Mouse (Mus musculus) myocyte (in vitro differentiated cells): ENCODE measurements around the gene Nhsl2. TPM values are rescaled to one million over a fixed set of nuclear protein-coding genes. Genes with fewer than 3 reads are reported as not detected.

Experiments used
- H3K27me3 ChIP-seq: one replicate; pipeline ENCODE4 v1.6.1; 2011; ENCODE audit not compliant: control insufficient read depth, insufficient read depth, insufficient read length
- H3K36me3 ChIP-seq: one replicate; pipeline ENCODE4 v1.6.1; 2011; ENCODE audit not compliant: control insufficient read depth, insufficient read depth
- H3K4me2 ChIP-seq: one replicate; pipeline ENCODE4 v1.6.1; 2011; ENCODE audit warnings: low read depth, control low read depth
- H3K4me3 ChIP-seq: one replicate; pipeline ENCODE4 v1.5.1; 2011; ENCODE audit warnings: mild to moderate bottlenecking, control low read depth, moderate library complexity
- H3K79me2 ChIP-seq: one replicate; pipeline ENCODE4 v1.6.1; 2011; ENCODE audit not compliant: control insufficient read depth, insufficient read depth
- H3ac ChIP-seq: one replicate; pipeline ENCODE4 v1.6.1; 2011; ENCODE audit not compliant: control insufficient read depth, insufficient read length
- CEBPB ChIP-seq: IDR thresholded peaks from 2 replicates; pipeline ENCODE4 v1.6.1; 2011; ENCODE audit warnings: mild to moderate bottlenecking, moderate library complexity; ENCODE audit not compliant: poor library complexity, insufficient read depth, severe bottlenecking
- E2F4 ChIP-seq: IDR thresholded peaks from one replicate; pipeline ENCODE4 v1.6.1; 2011; ENCODE audit warnings: mild to moderate bottlenecking, control low read depth, moderate library complexity; ENCODE audit not compliant: insufficient read depth
- MAX ChIP-seq: IDR thresholded peaks from one replicate; pipeline ENCODE4 v1.6.1; 2011; ENCODE audit warnings: low read depth, mild to moderate bottlenecking, control low read depth
- MYOD1 ChIP-seq, 3 experiments: IDR thresholded peaks; one replicate each; pipeline ENCODE4 v1.6.1; 2011; ENCODE audit warnings: control low read depth in 2 of 3, low read depth in 2 of 3, mild to moderate bottlenecking in 2 of 3, moderate library complexity in 1 of 3; ENCODE audit not compliant: insufficient read length in 2 of 3, control insufficient read depth in 1 of 3
- MYOG ChIP-seq, 3 experiments: IDR thresholded peaks; one replicate each; pipeline ENCODE4 v1.6.1; 2011; ENCODE audit warnings: control low read depth in 2 of 3, low read depth in 2 of 3, mild to moderate bottlenecking in 2 of 3; ENCODE audit not compliant: insufficient read length in 2 of 3, control insufficient read depth in 1 of 3, insufficient read depth in 1 of 3
- POLR2A ChIP-seq: IDR thresholded peaks from one replicate; pipeline ENCODE4 v1.6.1; 2011; ENCODE audit warnings: low read depth, mild to moderate bottlenecking, control low read depth, moderate library complexity; ENCODE audit not compliant: insufficient read length
- POLR2AphosphoS2 ChIP-seq: IDR thresholded peaks from one replicate; pipeline ENCODE4 v1.6.1; 2011; ENCODE audit warnings: low read depth, control low read depth; ENCODE audit not compliant: insufficient read length
- REST ChIP-seq: IDR thresholded peaks from one replicate; pipeline ENCODE4 v1.6.1; 2011; ENCODE audit warnings: mild to moderate bottlenecking, control low read depth, moderate library complexity; ENCODE audit not compliant: insufficient read depth, insufficient read length
- SRF ChIP-seq: IDR thresholded peaks from one replicate; pipeline ENCODE4 v1.6.1; 2011; ENCODE audit warnings: low read depth; ENCODE audit not compliant: control insufficient read depth, insufficient read length
- TCF12 ChIP-seq: IDR thresholded peaks from one replicate; pipeline ENCODE4 v1.6.1; 2011; ENCODE audit warnings: mild to moderate bottlenecking, control low read depth; ENCODE audit not compliant: poor library complexity, insufficient read depth, severe bottlenecking
- TCF3 ChIP-seq: IDR thresholded peaks from one replicate; pipeline ENCODE4 v1.6.1; 2011; ENCODE audit warnings: low read depth, control low read depth; ENCODE audit not compliant: insufficient read length
- USF1 ChIP-seq: IDR thresholded peaks from one replicate; pipeline ENCODE4 v1.6.1; 2011; ENCODE audit warnings: low read depth, mild to moderate bottlenecking, control low read depth, moderate library complexity
- polyA plus RNA-seq: library from polyadenylated mRNA; unstranded; fragments of >200 nt; fragmentation: generic; extraction: Trizol; gene quantifications from one replicate; pipeline ENCODE4 v1.2.1, GENCODE M21; 2012; ENCODE audit warnings: missing spikeins

Nhsl2 gene
- polyA plus RNA-seq, 1 experiment = 0.25 TPM

- H3K79me2 ChIP-seq = no peaks in the 10 kb centered on the region
- no peaks in the 10 kb centered on the region for H3K36me3 ChIP-seq
- no peak for TF ChIP-seq MYOD1 (IDR thresholded peaks at IDR 0.05; ENCODE audit: control insufficient read depth in 1 of 3, insufficient read length in 2 of 3, low read depth in 2 of 3)
- no peak for TF ChIP-seq MAX
- TF ChIP-seq MYOG (IDR thresholded peaks at IDR 0.05; ENCODE audit: control insufficient read depth in 1 of 3, insufficient read depth in 1 of 3, insufficient read length in 2 of 3, low read depth in 2 of 3) = no peak
- TF ChIP-seq USF1 = no peak
- TF ChIP-seq E2F4 = no peak
- TF ChIP-seq REST = no peak
- H3ac ChIP-seq = no peak overlapping the region
- no peak overlapping the region for H3K4me2 ChIP-seq
- H3K27me3 ChIP-seq = peaks cover 9% of the 10 kb centered on the region
- H3K4me3 ChIP-seq = no peak overlapping the region
These were observed 219.8 kb downstream of the Nhsl2 start for GRCm38 (mm10) chrX:102068811-102069540.

GRCm38 (mm10) chrX:102070591-102071471 lies 221.6 kb downstream of the Nhsl2 start, which contains the start of gene Rtl5:
Gene Rtl5 (minus strand): TSS chrX:102071304.
- peak within 1 kb of the TSS; percentile 49 for H3K4me2 ChIP-seq
- TF ChIP-seq TCF12 = no peak
- no peak for TF ChIP-seq REST
- TF ChIP-seq E2F4 = no peak
- TF ChIP-seq POLR2AphosphoS2 = no peak
- TF ChIP-seq SRF = no peak
- no peak for TF ChIP-seq MYOD1 (IDR thresholded peaks at IDR 0.05; ENCODE audit: control insufficient read depth in 1 of 3, insufficient read length in 2 of 3, low read depth in 2 of 3)
- TF ChIP-seq USF1 = no peak
- no peak for TF ChIP-seq TCF3
- no peak for TF ChIP-seq MYOG (IDR thresholded peaks at IDR 0.05; ENCODE audit: control insufficient read depth in 1 of 3, insufficient read depth in 1 of 3, insufficient read length in 2 of 3, low read depth in 2 of 3)
- TF ChIP-seq CEBPB = no peak
- no peak for TF ChIP-seq POLR2A
- TF ChIP-seq MAX = no peak
- H3K4me3 ChIP-seq = no peak within 1 kb of the TSS
- H3K36me3 ChIP-seq = no peaks in the 10 kb centered on the region
- H3K27me3 ChIP-seq = peaks cover 9% of the 10 kb centered on the region
- H3ac ChIP-seq = peak within 1 kb of the TSS; percentile 24
- no peaks in the 10 kb centered on the region for H3K79me2 ChIP-seq

- Histone ChIP-seq H3K36me3 (no peaks in the 10 kb centered on the region), H3K4me2 (peak overlapping the region; percentile 49), H3K4me3 (no peak overlapping the region), H3ac (peak overlapping the region; percentile 24), H3K79me2 (no peaks in the 10 kb centered on the region), H3K27me3 (peaks cover 9% of the 10 kb centered on the region)
- TF ChIP-seq TCF3 = no peak
- TF ChIP-seq MAX = no peak
- no peak for TF ChIP-seq TCF12
- no peak for TF ChIP-seq REST
- no peak for TF ChIP-seq E2F4
- TF ChIP-seq USF1 = no peak
- TF ChIP-seq POLR2AphosphoS2 = no peak
- TF ChIP-seq MYOG (IDR thresholded peaks at IDR 0.05; ENCODE audit: control insufficient read depth in 1 of 3, insufficient read depth in 1 of 3, insufficient read length in 2 of 3, low read depth in 2 of 3) = no peak
- no peak for TF ChIP-seq MYOD1 (IDR thresholded peaks at IDR 0.05; ENCODE audit: control insufficient read depth in 1 of 3, insufficient read length in 2 of 3, low read depth in 2 of 3)
- TF ChIP-seq POLR2A = no peak
- no peak for TF ChIP-seq CEBPB
These were observed 222.3 kb downstream of the Nhsl2 start for GRCm38 (mm10) chrX:102071517-102071916.

- Histone ChIP-seq H3K27me3 (peaks cover 9% of the 10 kb centered on the region), H3K4me3 (no peak overlapping the region), H3K4me2 (no peak overlapping the region), H3K36me3 (no peaks in the 10 kb centered on the region), H3ac (no peak overlapping the region), H3K79me2 (no peaks in the 10 kb centered on the region)
- no peak for TF ChIP-seq CEBPB
- no peak for TF ChIP-seq SRF
- no peak for TF ChIP-seq REST
- no peak for TF ChIP-seq MYOG (IDR thresholded peaks at IDR 0.05; ENCODE audit: control insufficient read depth in 1 of 3, insufficient read depth in 1 of 3, insufficient read length in 2 of 3, low read depth in 2 of 3)
- TF ChIP-seq TCF12 = no peak
- no peak for TF ChIP-seq POLR2A
- no peak for TF ChIP-seq USF1
- no peak for TF ChIP-seq MAX
- no peak for TF ChIP-seq POLR2AphosphoS2
- no peak for TF ChIP-seq E2F4
- no peak for TF ChIP-seq MYOD1 (IDR thresholded peaks at IDR 0.05; ENCODE audit: control insufficient read depth in 1 of 3, insufficient read length in 2 of 3, low read depth in 2 of 3)
- no peak for TF ChIP-seq TCF3
These were observed 224.6 kb downstream of the Nhsl2 start for GRCm38 (mm10) chrX:102073605-102074325.
